Mouse (Mus musculus) left cerebral cortex, adult 9 months (tissue): Measurements from ENCODE around the gene Mark1.

Experiments used
- DNase-seq, 2 experiments: peaks; one replicate each; pipeline ENCODE4 v3.0.0; 2022; ENCODE audit warnings: low spot score in 2 of 2

The Mark1 gene

GRCm38 (mm10) chr1:184889454-184889853 lies 109.9 kb downstream of the Mark1 start:
- DNase-seq, result no peak

DNA sequence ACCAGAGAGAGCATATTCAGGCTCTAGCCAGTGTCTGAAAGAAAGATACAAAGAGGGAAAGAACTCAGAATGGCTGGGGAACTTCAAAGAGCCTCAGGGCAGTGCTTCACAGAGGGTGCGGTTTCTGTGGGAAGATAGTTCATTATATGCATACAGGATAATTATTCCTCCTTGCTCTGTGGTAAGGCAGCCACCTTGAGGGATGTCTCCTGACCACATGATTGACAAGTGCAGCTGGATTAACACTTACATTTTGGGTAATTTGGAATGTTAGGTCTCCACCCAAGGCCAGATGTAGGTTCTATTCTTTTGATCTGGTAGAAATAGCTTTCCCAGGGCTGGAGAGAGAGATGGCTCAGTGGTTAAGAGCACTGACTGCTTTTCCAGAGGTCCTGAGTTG lies 113.2 kb downstream of the Mark1 start:
- DNase-seq, result no peak

GRCm38 (mm10) chr1:184882281-184883268 lies 116.8 kb downstream of the Mark1 start, which contains the start of gene C130074G19Rik:
Gene C130074G19Rik (minus strand): TSS chr1:184883218.
- peak in 1 of 2 experiments; percentile 21 for DNase-seq

- no peak for DNase-seq
These were observed 117.5 kb downstream of the Mark1 start for GRCm38 (mm10) chr1:184881861-184882260.

DNA sequence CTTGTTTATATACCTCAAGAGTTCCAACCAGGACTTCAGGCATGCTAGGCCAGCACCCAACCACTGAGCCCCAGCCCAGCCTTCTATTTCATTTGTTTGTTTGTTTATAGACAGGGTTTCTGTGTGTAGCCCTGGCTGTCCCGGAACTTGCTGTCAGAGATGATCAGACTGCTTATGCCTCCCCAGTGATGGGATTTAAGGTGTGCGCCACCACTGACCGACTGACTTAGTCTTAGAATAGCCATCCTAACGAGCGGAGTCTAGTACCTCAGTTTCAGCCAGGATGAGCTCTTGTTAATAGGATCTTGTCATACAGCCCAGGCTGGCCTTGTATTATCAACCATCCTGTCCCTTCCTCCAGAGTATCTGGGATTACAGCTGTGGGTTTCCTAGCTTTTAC lies 118.2 kb downstream of the Mark1 start:
- DNase-seq, result no peak

GRCm38 (mm10) chr1:184878860-184879259 lies 120.5 kb downstream of the Mark1 start:
- DNase-seq, result no peak

GRCm38 (mm10) chr1:184877306-184877705 lies 122.1 kb downstream of the Mark1 start:
- DNase-seq, result peak; percentile 53 to 63

- DNase-seq, result no peak
These were observed 125.5 kb downstream of the Mark1 start for GRCm38 (mm10) chr1:184873910-184874309.

GRCm38 (mm10) chr1:184872069-184872819 lies 127.1 kb downstream of the Mark1 start:
- no peak for DNase-seq

DNA sequence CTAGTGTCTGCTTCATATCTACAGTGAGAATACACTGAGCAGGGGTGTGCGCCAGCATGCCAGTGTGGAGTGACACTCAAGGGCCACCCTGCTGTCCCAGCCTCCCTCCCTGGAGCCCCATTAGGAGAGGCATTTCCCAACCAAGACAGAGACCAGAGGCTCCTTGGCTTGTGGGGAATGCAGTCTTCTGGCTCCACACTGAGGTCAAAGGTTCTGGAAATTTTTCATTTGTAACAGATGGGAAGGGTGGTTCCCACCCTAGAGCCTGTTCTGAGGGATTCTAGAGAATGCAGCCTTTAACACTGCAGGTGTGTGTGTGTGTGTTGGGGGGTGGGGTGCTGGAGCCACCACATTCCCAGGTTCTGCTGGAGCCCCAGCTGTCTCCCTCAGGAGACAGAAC lies 127.9 kb downstream of the Mark1 start:
- no peak for DNase-seq

- DNase-seq, result no peak
These were observed 128.6 kb downstream of the Mark1 start for GRCm38 (mm10) chr1:184870646-184871385.

DNA sequence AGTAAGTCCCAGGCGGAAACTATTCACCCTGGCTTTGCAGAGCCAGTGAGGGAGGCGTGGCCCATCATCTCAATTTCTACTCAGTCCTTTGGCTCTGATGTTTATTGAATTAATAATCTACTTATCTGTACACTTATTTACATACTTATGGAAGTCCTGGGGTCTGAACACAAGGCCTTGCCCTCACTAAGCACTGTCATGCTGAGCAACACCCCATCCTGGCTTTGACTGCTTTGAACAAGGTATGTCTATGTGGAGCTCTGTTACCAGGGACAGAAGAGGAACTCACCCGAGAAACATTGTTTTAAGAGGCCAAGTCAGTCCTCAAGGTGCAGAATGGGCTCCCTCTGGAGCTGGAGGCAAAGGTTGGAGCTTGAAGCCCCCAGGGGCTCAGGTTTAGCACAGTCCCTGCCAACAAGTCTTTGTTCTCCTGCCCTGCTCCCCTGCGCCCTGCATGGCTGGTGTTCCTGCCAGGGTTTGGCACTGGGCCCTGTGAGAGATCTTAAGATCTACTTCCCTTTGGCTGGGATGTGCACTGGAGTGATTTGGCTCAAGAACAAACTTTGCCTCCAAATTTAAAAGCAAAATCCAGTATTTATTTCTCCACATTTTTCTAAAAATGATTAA lies 129.3 kb downstream of the Mark1 start:
- no peak for DNase-seq

GRCm38 (mm10) chr1:184867640-184868120 lies 131.7 kb downstream of the Mark1 start:
- no peak for DNase-seq

GRCm38 (mm10) chr1:184864381-184864801 lies 135.0 kb downstream of the Mark1 start:
- DNase-seq, result no peak

- no peak for DNase-seq
These were observed 136.7 kb downstream of the Mark1 start for GRCm38 (mm10) chr1:184862636-184863035.

GRCm38 (mm10) chr1:184861551-184861950 lies 137.8 kb downstream of the Mark1 start:
- DNase-seq, result no peak

DNA sequence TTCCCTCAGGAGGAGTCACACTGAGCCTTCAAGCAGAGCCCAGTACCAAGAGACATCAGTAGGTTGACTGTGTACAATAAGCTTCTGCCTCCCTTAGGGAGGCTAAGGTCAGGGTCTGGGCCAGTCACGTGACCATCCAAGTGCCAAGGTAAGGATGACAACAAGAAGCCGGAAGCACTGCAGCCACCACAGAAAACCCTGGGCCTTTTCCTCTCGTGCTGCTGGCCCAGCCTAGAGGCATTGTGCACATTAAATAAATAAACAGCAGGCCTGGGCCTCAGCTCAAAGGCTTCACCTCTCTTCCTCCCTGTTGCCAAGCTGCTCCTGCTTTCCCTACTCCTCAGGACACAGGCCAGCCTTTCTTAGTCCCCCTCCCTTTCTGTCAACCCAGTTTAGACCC lies 139.1 kb downstream of the Mark1 start:
- no peak for DNase-seq

DNA sequence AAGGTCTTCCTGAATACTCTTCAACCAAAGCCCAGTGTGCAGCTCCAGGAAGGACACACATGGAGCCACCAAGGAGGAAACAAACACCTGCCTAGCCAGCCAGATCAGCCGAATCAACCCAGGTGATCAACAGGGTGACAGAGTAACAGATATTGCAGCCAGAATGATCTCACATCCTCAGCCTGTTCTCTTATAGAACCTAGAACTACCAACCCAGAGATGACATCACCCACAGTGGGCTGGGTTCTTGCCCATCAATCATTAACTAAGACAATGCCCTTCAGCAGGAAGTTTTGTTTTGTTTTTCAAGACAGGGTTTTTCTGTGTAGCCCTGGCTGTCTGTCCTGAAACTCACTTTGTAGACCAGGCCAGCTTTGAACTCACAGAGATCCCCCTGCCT lies 141.1 kb downstream of the Mark1 start:
- no peak for DNase-seq

GRCm38 (mm10) chr1:184857216-184857615 lies 142.2 kb downstream of the Mark1 start:
- peak in 1 of 2 experiments; percentile 40 for DNase-seq

DNA sequence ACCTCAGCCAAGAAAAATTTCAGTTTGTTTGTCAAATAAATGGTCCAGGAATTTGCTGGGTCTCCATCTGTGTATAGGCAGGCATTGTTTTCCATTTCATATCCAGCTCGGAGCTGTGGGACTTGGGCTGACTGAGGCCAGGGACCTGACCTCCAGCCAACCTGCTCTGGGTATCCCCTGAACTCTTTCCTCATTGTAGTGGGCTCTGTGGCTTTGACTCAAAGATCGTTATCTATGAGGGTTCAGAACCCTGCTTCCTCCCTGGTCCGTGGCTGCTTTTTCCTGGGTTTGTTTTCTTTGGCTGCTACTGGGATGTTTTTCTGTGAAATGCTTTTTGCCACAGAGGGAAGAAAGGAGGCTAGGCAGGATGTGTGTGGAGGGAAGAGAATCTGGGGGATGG lies 145.4 kb downstream of the Mark1 start:
- no peak for DNase-seq

GRCm38 (mm10) chr1:184853339-184853738 lies 146.0 kb downstream of the Mark1 start:
- peak in 1 of 2 experiments; percentile 59 for DNase-seq
